Mouse (Mus musculus): ENCODE measurements around the gene Gm49340.
"Not testable (repeated sequence)": the region's sequence is repeated elsewhere in the genome, so short reads cannot be mapped to it uniquely, and the experiment has no call there.

Gm49340 gene

GRCm38 (mm10) chr11:73329442-73329841 lies at the start of gene Gm49340, which contains the start of the genes Aspa and Spata22:
Gene Gm49340, plus strand, starts transcription at chr11:73329741.
Gene Aspa, minus strand, starts transcription at chr11:73329596.
Gene Spata22, plus strand, starts transcription at chr11:73329741.
- no peak for DNase-seq (ENCODE audit: low spot score in 2 of 2)

DNA sequence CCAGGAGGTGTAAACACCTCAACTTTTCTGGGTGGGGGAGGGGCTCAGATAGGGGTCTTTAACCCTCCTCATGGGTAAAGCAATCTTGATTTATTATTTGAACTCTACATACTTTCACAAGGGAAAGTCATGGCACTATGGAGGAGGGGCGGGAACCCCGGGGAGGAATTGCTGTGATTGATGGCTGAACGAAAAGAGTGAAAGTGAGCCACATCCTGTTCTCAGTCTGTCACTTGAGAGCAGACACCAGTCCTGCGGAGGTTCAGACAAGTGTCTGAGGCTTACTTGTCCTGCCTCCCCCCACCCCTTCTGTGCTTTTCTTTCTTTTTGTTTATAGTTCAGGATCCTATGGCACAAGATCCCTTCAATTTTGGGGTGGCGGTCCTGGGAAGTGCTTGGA lies 48.8 kb upstream of the Gm49340 start:
- no peak for DNase-seq (ENCODE audit: low spot score in 2 of 2)

DNA sequence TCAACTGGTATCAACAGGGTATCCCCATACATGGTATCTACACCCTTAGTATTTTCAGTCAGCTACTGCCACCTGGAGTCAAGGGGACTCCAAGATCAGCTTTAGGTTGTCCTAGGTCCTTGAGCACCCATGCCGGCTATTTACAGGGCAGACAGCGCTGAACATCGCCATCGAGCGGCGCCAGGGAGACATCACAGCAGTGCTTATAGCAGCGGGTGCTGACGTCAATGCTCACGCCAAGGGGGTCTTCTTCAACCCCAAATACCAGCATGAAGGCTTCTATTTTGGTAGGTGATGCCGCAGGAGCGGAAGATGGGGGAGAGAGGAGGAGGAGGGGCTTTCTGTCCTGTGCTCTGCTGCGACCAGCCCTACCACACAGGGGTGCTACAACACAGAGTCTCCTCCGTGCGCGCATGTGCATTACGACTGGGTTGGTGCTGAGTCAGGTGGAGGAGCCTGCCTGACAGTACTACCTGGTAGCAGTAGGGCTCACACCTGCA lies 48.0 kb upstream of the Gm49340 start:
- peak in 1 of 2 experiments; percentile 40 for DNase-seq (ENCODE audit: low spot score in 2 of 2)

GRCm38 (mm10) chr11:73283369-73283768 lies 46.2 kb upstream of the Gm49340 start:
- no peak for DNase-seq (ENCODE audit: low spot score in 2 of 2)

- DNase-seq (ENCODE audit: low spot score in 2 of 2) = peak in 1 of 2 experiments; percentile 56
Observed at GRCm38 (mm10) chr11:73283926-73284325, 45.6 kb upstream of the Gm49340 start.

DNA sequence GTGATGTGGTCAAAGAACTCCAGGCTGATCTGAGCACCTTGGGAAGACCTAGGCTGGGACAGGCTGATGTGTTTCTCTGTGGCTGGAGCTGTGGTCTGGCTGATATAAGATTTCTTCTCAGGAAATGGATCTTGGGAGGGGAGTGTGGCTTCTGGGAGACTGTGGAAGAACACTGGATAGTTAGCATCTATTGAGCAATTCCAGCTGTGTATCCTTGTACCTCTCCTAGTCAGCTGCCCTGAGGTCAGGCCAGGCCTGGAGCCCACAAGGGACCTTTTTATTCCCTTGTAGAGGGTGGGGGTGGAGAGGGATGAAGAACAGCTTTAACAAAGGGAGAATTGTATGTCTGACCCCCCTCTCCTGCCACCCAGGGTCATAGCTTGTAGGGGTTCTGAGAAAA lies 45.2 kb upstream of the Gm49340 start:
- peak in 1 of 2 experiments; percentile 48 for DNase-seq (ENCODE audit: low spot score in 2 of 2)

DNA sequence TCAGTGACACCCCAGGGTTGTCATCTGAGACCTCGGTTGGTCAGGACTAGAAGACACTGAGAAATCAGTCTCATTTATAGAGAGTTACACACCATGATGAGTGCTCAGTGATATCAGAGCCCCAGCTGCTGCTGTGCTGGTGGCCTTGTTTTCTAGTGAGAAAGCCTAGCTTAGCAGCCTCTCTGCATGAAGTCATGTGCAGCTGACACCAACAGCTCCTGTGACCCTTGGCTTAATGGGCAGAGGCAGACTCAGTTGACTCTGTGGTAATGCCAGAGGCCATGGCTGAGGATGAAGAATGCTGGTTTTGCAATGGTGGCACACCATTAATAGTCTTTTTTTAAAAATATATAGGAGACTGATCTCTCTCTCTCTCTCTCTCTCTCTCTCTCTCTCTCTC lies 39.9 kb upstream of the Gm49340 start:
- no peak for DNase-seq (ENCODE audit: low spot score in 2 of 2)

DNA sequence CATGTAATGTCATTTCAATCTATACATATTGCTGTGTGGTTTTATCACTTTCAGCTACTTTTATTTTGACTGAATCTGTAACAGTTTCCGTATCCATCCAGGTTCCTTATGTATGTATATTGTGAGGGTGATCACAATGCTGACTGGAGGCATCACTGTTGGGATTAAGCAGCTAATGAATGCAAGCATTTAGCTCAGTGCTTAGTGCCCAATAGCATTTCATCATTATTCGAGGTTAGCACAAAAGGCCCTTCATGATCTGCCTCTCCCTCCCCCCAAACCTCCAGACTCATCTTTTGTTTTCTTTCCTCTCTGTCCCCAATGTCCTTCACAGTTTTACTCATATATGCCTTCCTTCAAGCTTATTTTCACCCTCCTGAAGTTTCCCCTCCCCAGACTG lies 26.4 kb upstream of the Gm49340 start:
- DNase-seq (ENCODE audit: low spot score in 2 of 2) = no peak

GRCm38 (mm10) chr11:73315961-73316360 lies 13.6 kb upstream of the Gm49340 start:
- no peak for DNase-seq (ENCODE audit: low spot score in 2 of 2)

- DNase-seq (ENCODE audit: low spot score in 2 of 2) = not testable (repeated sequence)
Observed at GRCm38 (mm10) chr11:73318581-73318980, 11.0 kb upstream of the Gm49340 start.

GRCm38 (mm10) chr11:73321064-73321463 lies 8.5 kb upstream of the Gm49340 start:
- DNase-seq (ENCODE audit: low spot score in 2 of 2) = not testable (repeated sequence)

GRCm38 (mm10) chr11:73323906-73324830 lies 5.4 kb upstream of the Gm49340 start:
- no peak for DNase-seq (ENCODE audit: low spot score in 2 of 2)

GRCm38 (mm10) chr11:73326485-73326886 lies 3.1 kb upstream of the Gm49340 start:
- no peak for DNase-seq (ENCODE audit: low spot score in 2 of 2)

GRCm38 (mm10) chr11:73327361-73327760 lies 2.2 kb upstream of the Gm49340 start:
- peak in 1 of 2 experiments; percentile 17 for DNase-seq (ENCODE audit: low spot score in 2 of 2)

GRCm38 (mm10) chr11:73333357-73333756 lies 3.8 kb downstream of the Gm49340 start:
- DNase-seq (ENCODE audit: low spot score in 2 of 2) = no peak

- no peak for DNase-seq (ENCODE audit: low spot score in 2 of 2)
Observed at GRCm38 (mm10) chr11:73336919-73337318, 7.4 kb downstream of the Gm49340 start.

DNA sequence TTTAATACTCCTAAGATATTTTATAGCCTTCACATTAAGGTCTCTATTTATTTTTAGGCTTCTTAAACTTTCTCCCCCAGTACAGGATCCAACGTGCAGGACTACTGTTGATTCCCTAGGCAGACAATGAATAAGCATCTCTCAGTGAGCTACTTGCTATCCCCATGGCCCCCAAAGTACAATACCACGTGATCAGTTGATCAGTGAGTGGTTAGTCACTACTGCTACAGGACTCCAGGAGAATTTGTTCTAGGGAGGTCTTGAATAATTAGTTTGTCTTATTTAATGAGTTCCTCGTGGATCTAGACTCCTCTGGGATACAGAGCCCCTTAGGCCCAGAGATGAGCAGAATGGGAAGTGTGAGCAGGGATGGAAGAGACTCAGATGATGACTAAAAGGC lies 20.9 kb downstream of the Gm49340 start, which contains the start of gene Olfr20:
Gene Olfr20, plus strand, starts transcription at position 301 of the 400 bp plus-strand sequence.
- no peak for DNase-seq (ENCODE audit: low spot score in 2 of 2)

DNA sequence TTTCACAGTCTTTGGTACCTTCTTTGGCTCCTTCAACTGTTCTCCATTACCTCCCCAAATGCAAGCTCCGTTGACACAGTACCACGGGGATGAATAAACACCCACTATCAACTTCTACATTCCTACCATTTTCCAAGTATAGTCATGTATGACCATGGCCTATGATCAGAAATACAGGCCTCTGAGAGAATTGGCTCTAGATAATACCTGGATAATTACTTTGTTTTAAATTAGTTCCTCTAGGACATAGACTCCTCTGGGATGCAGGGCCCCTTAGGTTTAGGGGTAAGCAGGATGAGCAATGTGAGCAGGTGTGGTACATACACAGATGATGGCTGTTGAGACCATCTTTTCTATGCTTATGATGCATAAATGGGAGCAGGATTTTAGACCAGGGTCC lies 41.4 kb downstream of the Gm49340 start, which contains the start of gene Olfr376:
Gene Olfr376, plus strand, starts transcription at position 301 of the 400 bp plus-strand sequence.
- DNase-seq (ENCODE audit: low spot score in 2 of 2) = no peak

- no peak for DNase-seq (ENCODE audit: low spot score in 2 of 2)
Observed at GRCm38 (mm10) chr11:73395374-73395773, 65.8 kb downstream of the Gm49340 start.

GRCm38 (mm10) chr11:73399514-73399913 lies 70.0 kb downstream of the Gm49340 start, which contains the start of gene Olfr1:
Gene Olfr1, minus strand, starts transcription at chr11:73399614.
- no peak for DNase-seq (ENCODE audit: low spot score in 2 of 2)

Measured in urinary bladder, postnatal 4 days (tissue).